Mouse (Mus musculus): ENCODE measurements at regions not wholly inside any gene's neighbourhood (a gene's known extent, or its start where the extent isn't known, plus 50 kb on each side); places are given as distances from the start of the nearest gene placed in this dataset.

DNA sequence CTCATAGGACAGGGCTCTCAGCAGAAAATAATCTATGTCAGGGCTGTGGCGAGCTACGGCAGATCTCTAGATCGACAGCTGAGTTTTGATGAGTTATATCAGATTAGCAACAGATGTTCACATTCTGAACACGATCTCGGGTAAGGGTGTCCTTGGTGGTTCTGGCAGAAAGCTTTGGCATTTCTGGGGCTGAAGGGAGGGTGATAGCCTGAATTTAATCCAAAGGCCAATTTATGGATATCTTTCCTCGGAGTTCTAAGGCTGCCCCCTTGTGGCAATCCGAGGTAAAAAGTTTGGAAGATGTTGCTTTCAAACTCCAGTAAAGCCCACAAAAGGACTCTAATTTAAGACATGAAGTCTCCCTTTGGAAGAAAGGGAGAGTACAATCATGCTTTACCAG is 101.3 kb upstream of the Luzp2 start:
- Histone ChIP-seq H3K36me3 (no peaks in the 10 kb centered on the region), H3K27me3 (ENCODE audit: insufficient read depth, poor library complexity, severe bottlenecking) (no peaks in the 10 kb centered on the region), H3K9me3 (no peaks in the 10 kb centered on the region), H3K4me1 (replicated peaks) (no peaks in the 10 kb centered on the region), H3K27ac (no peak overlapping the region), H3K4me3 (no peak overlapping the region)
- WGBS: 48% methylated on average over 7 of the region's 7 CpGs
- DNase-seq (ENCODE audit: low spot score): peak; percentile 38

DNA sequence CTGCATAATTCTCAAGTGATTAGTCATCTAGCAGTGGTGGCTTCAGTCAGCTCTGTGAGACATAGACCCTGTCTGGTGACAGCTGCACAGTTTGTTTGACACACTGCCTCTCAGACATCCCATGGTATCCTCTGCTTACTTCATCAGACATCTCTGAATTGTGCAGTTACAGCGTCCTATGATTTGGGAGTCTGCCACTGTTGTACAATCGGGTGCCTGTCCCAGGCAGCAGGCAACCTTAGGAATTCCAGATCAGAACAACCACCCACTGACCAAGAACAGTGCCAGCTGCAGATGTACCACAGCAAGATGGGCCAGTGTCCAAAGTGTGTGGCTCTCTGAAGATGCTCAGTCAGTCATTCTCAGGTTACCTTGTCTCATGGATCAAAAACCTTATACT is 100.4 kb upstream of the Luzp2 start:
- WGBS: 91% methylated on average over 2 of the region's 2 CpGs
- H3K4me3 ChIP-seq: no peak overlapping the region
- no peaks in the 10 kb centered on the region for H3K27me3 ChIP-seq (ENCODE audit: insufficient read depth, poor library complexity, severe bottlenecking)
- H3K27ac ChIP-seq: no peak overlapping the region
- H3K36me3 ChIP-seq: no peaks in the 10 kb centered on the region
- no peaks in the 10 kb centered on the region for H3K9me3 ChIP-seq
- DNase-seq (ENCODE audit: low spot score): no peak
- no peaks in the 10 kb centered on the region for H3K4me1 ChIP-seq (replicated peaks)

DNA sequence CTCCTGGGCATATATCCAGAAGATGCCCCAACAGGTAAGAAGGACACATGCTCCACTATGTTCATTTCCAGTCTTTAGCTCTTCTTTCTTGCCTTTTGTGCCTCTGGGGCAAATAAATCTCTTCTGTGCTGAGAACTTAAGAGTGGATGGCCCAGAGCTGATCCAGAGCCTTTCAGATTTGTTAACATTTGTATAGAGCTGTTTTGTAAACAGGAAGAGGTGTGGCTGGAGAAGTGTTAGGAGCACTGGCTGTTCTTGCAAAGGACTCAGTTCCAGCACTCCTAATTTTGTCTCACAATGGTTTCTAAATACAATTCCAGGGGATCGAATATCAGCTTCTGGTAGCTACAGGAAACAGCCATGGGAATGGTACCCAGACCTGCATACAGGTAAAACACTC is 68.0 kb upstream of the Luzp2 start:
- DNase-seq (ENCODE audit: low spot score): no peak
- H3K4me3 ChIP-seq: no peak overlapping the region

DNA sequence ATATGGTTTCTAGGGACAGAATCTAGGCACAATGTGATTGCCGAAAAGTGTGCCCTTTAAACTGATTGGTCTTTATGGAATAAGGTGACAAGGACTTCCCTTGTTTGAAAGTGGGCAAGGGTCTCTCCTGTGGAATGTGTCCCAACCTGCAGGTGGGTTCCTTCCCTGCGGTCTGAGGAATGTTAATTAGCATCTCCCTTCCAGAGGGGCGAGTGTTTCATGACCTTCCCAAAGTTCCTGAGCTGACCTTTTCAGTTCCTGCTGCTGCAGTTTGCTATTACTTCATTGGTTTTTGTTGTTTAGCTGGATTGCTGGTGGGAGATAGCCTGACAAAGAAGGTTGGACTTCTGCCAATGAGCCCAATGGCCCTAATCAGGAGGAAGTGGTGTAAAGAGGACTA is 66.6 kb upstream of the Luzp2 start:
- Histone ChIP-seq H3K4me1 (replicated peaks) (no peaks in the 10 kb centered on the region), H3K36me3 (no peaks in the 10 kb centered on the region), H3K4me3 (no peak overlapping the region), H3K9me3 (no peaks in the 10 kb centered on the region), H3K27me3 (ENCODE audit: insufficient read depth, poor library complexity, severe bottlenecking) (no peaks in the 10 kb centered on the region), H3K27ac (no peak overlapping the region)
- DNase-seq (ENCODE audit: low spot score): no peak
- 25% methylated on average over 3 of the region's 3 CpGs for WGBS

More for the DNA sequence above, 68.0 kb upstream of the Luzp2 start:
- Histone ChIP-seq H3K27me3 (ENCODE audit: insufficient read depth, poor library complexity, severe bottlenecking) (no peaks in the 10 kb centered on the region), H3K9me3 (no peaks in the 10 kb centered on the region), H3K4me1 (replicated peaks) (no peaks in the 10 kb centered on the region), H3K36me3 (no peaks in the 10 kb centered on the region), H3K27ac (no peak overlapping the region)
- 93% methylated on average over 1 of the region's 1 CpGs for WGBS

DNA sequence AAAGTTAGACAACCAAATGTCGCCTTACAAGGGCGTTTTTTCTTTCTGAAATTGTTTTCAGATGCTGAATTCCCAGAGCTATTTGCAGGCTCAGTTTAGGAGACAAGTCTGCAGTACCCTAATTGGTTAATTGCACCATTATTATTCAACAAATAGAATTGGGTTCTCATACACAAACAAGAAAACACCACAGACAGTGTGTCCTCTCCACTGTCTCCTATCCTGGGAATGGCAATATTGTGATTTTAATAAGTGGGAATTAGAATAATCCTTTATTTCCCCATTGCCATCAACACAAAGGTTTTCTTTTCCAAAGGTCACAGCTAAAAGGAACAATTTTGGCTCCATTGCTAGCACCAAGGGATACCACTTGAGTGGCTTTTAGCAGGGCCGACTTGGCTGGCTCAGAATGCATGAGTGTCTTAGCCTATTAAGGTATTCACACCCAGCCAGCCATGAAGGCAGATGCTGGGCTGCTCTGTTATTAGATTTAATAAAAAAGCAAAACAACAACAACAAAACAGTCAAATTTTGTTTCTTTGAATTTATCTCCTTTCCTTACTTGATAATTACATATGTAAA is 53.3 kb upstream of the Luzp2 start:
- H3K36me3 ChIP-seq: no peaks in the 10 kb centered on the region
- WGBS: 59% methylated on average over 3 of the region's 3 CpGs
- no peaks in the 10 kb centered on the region for H3K27me3 ChIP-seq (ENCODE audit: insufficient read depth, poor library complexity, severe bottlenecking)
- H3K4me1 ChIP-seq (replicated peaks): peaks cover 5% of the 10 kb centered on the region; the same call in 1 of the 2 replicates
- H3K9me3 ChIP-seq: no peaks in the 10 kb centered on the region
- no peak overlapping the region for H3K4me3 ChIP-seq
- no peak overlapping the region for H3K27ac ChIP-seq
- no peak for DNase-seq (ENCODE audit: low spot score)

DNA sequence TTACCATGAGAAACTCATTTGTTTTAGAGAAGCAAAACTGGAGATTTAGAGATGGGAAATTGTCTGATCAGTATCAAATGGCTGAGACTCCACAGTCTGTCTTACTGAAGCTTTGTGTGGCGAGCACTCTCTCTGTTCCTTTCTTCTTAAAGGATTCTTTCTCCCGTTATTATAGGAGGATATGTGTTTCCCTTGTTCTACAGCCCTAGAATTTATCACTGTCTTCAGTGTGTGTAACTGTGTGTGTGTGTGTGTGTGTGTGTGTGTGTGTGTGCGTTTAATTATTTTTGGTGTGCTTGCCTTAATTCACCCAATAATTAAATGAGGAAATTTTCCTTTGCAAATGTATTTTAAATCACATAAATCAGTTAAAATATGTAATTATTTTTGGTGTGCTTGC is 52.7 kb upstream of the Luzp2 start:
- DNase-seq (ENCODE audit: low spot score): no peak
- Histone ChIP-seq H3K4me3 (no peak overlapping the region), H3K27ac (no peak overlapping the region), H3K27me3 (ENCODE audit: insufficient read depth, poor library complexity, severe bottlenecking) (no peaks in the 10 kb centered on the region), H3K36me3 (no peaks in the 10 kb centered on the region), H3K4me1 (replicated peaks) (peaks cover 5% of the 10 kb centered on the region; the same call in 1 of the 2 replicates), H3K9me3 (no peaks in the 10 kb centered on the region)
- 79% methylated on average over 3 of the region's 3 CpGs for WGBS

DNA sequence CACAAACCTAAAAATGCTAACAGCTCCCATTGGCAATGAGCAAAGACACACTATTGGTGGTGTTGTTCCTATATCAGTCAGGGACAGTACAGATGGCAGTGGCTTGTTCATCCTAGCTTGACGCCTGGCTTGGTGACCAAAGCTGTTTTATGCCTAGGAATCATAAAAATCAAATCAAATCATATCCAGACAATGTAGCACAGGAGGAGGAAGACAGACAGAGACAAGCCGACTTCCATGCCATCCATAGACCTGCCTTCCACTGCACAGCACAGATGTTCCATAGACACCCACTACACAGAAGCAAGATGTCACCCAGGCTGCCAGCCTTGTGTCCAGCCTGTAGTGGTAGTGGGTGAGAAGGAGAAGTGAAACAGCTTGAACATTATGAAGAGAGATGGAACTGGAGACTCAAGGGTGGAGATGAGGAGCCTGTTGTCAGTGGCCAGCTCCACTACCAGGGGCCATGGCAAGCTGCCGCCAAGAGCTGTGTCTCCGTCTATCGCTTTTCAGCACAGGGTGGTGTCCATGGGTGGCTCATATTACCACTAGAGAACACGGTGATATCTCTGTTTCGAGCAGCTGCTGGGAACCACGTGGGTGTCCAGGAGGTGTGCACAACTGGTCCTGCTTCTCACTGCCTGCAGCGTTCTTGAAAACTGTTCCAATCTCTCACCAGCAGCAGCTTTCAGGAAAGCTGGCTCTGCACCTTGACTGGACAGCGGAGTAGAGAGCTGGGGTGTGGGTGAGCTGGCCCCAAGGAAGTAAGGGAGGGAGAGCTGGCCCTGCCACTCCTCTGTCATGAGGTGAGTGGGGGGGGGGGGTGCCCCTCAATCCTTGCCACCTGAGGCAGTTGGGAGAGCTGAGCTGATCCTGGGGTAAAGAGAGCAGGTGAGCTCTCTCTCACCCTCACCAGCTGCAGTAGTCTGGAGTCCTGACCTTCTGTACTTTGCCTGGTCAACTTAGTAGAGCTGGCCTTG is 51.5 kb upstream of the Luzp2 start:
- Histone ChIP-seq H3K27ac (no peak overlapping the region), H3K27me3 (ENCODE audit: insufficient read depth, poor library complexity, severe bottlenecking) (no peaks in the 10 kb centered on the region), H3K4me1 (replicated peaks) (peaks cover 5% of the 10 kb centered on the region; the same call in 1 of the 2 replicates), H3K36me3 (no peaks in the 10 kb centered on the region), H3K9me3 (no peaks in the 10 kb centered on the region), H3K4me3 (no peak overlapping the region)
- no peak for DNase-seq (ENCODE audit: low spot score)
- WGBS: 87% methylated on average over 10 of the region's 10 CpGs
